Mouse (Mus musculus): ENCODE data around the gene Plscr1.

Plscr1 gene

GRCm38 (mm10) chr9:92249447-92249852 is at the start of gene Plscr1:
Plscr1 (plus strand) TSS chr9:92249750.
- DNase-seq (ENCODE audit: low spot score in 2 of 2) = no peak

GRCm38 (mm10) chr9:92204397-92204796 is 45.2 kb upstream of the Plscr1 start:
- no peak for DNase-seq (ENCODE audit: low spot score in 2 of 2)

- peak; percentile 38 to 40 for DNase-seq (ENCODE audit: low spot score in 2 of 2)
These were observed 42.2 kb upstream of the Plscr1 start for GRCm38 (mm10) chr9:92207307-92207706.

- no peak for DNase-seq (ENCODE audit: low spot score in 2 of 2)
These were observed 41.8 kb upstream of the Plscr1 start for GRCm38 (mm10) chr9:92207757-92208156.

GRCm38 (mm10) chr9:92209850-92210249 is 39.7 kb upstream of the Plscr1 start:
- DNase-seq (ENCODE audit: low spot score in 2 of 2) = no peak

GRCm38 (mm10) chr9:92210386-92210967 is 39.1 kb upstream of the Plscr1 start:
- no peak for DNase-seq (ENCODE audit: low spot score in 2 of 2)

- DNase-seq (ENCODE audit: low spot score in 2 of 2) = no peak
These were observed 38.5 kb upstream of the Plscr1 start for GRCm38 (mm10) chr9:92211048-92211447.

- no peak for DNase-seq (ENCODE audit: low spot score in 2 of 2)
These were observed 32.1 kb upstream of the Plscr1 start for GRCm38 (mm10) chr9:92217484-92217883.

GRCm38 (mm10) chr9:92217896-92218295 is 31.7 kb upstream of the Plscr1 start:
- no peak for DNase-seq (ENCODE audit: low spot score in 2 of 2)

- no peak for DNase-seq (ENCODE audit: low spot score in 2 of 2)
These were observed 29.4 kb upstream of the Plscr1 start for GRCm38 (mm10) chr9:92220151-92220550.

- no peak for DNase-seq (ENCODE audit: low spot score in 2 of 2)
These were observed 28.1 kb upstream of the Plscr1 start for GRCm38 (mm10) chr9:92221480-92221879.

- DNase-seq (ENCODE audit: low spot score in 2 of 2) = no peak
These were observed 24.8 kb upstream of the Plscr1 start for GRCm38 (mm10) chr9:92224598-92225231.

- DNase-seq (ENCODE audit: low spot score in 2 of 2) = no peak
These were observed 23.4 kb upstream of the Plscr1 start for GRCm38 (mm10) chr9:92226127-92226655.

- DNase-seq (ENCODE audit: low spot score in 2 of 2) = no peak
These were observed 22.8 kb upstream of the Plscr1 start for GRCm38 (mm10) chr9:92226795-92227194.

- DNase-seq (ENCODE audit: low spot score in 2 of 2) = no peak
These were observed 20.4 kb upstream of the Plscr1 start for GRCm38 (mm10) chr9:92228867-92229832.

GRCm38 (mm10) chr9:92229833-92230205 is 19.7 kb upstream of the Plscr1 start:
- no peak for DNase-seq (ENCODE audit: low spot score in 2 of 2)

GRCm38 (mm10) chr9:92234901-92235458 is 14.6 kb upstream of the Plscr1 start:
- DNase-seq (ENCODE audit: low spot score in 2 of 2) = no peak

- no peak for DNase-seq (ENCODE audit: low spot score in 2 of 2)
These were observed 640 bp upstream of the Plscr1 start for GRCm38 (mm10) chr9:92248773-92249446.

- DNase-seq (ENCODE audit: low spot score in 2 of 2) = peak; percentile 51 to 61
These were observed 630 bp downstream of the Plscr1 start for GRCm38 (mm10) chr9:92249987-92250772.

- no peak for DNase-seq (ENCODE audit: low spot score in 2 of 2)
These were observed 3.2 kb downstream of the Plscr1 start for GRCm38 (mm10) chr9:92252718-92253117.

Measured in natural killer cell, adult 2 months (primary cell).